20 mouse cellular contexts compared by ENCODE assay signal in the genomic region with DNA sequence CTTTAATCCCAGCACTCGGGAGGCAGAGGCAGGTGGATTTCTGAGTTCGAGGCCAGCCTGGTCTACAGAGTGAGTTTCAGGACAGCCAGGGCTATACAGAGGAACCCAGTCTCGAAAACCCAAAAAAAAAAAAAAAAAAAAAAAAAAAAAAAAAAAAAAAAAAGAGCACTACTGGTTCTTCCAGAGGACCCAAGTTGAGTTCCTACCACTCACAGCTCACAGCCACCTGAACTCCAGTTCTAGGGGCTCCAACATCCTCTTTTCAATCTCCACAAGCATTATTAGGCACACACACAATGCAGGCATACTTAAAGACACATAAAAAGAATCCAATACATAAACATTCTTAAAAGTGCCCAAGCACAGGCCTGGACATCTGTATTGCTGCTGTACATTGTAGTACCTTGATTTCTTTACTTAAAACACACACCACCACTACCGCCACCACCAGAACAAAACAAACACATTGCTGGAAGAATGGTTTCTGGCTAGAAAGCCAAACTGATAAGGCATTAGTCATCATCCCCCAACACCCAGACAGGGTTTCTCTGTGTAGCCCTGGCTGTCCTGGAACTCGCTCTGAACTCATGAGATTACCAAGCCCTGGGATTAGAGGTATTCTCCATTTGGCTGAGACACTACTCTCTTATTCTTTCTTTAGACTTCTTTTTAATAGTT. TPM values are rescaled to one million over a fixed set of nuclear protein-coding genes. Genes with fewer than 3 reads are reported as not detected.
DNase-seq lines count a peak whose midpoint lies in the region; ATAC-seq and TF ChIP-seq lines count a peak whose summit lies in the region.
"Had no signal": no experiment of that assay in that cellular context is flagged by ENCODE, and none has a peak within 500 bp of the region (broad histone marks: within the 10 kb centered on the region; RNA-seq: fewer than 3 reads in every experiment).

No protein-coding gene starts in this region.

- H3K4me2 ChIP-seq in hindbrain, embryonic 13.5 days, result 0 out of 2 replicates have a peak overlapping the region, but pooled peaks have one; percentile 16

- ATAC-seq in hindbrain, embryonic 13.5 days (ENCODE audit: low FRiP score), result no peak
- ATAC-seq in megakaryocyte-erythroid progenitor cell, adult 5-6 weeks (replicated peaks; ENCODE audit: low FRiP score, low TSS enrichment, poor library complexity, severe bottlenecking), result peak; percentile 42; the same call in 1 of the 2 replicates
- ATAC-seq: CD4-positive, CD25-positive, alpha-beta regulatory T cell, adult 4 months; forebrain, embryonic 15.5 days; lung, postnatal 0 days had no signal

- no peaks in the 10 kb centered on the region for H3K9me3 ChIP-seq in hindbrain, embryonic 13.5 days
- H3K9me3 ChIP-seq in hindbrain, embryonic 10.5 days, result no peaks in the 10 kb centered on the region
- no peaks in the 10 kb centered on the region for H3K9me3 ChIP-seq in MEL (replicated peaks; ENCODE audit: insufficient read depth, low read length)
- H3K9me3 ChIP-seq: forebrain, embryonic 15.5 days; kidney, embryonic 15.5 days had no signal

- WGBS in hindbrain, embryonic 13.5 days, result 86% methylated on average over 5 of the region's 5 CpGs
- 89% methylated on average over 5 of the region's 5 CpGs for WGBS in hindbrain, embryonic 10.5 days

- TF ChIP-seq RAD21 in MEL (IDR thresholded peaks at IDR 0.05; ENCODE audit: low read depth, low read length), result no peak

- TF ChIP-seq EP300 in MEL (IDR thresholded peaks at IDR 0.05; ENCODE audit: low read depth in 1 of 2, low read length in 2 of 2), result peak; percentile 12 to 70; a peak in 2 of 4 replicates

- no peak for TF ChIP-seq POLR2A in MEL (IDR thresholded peaks at IDR 0.05; ENCODE audit: control insufficient read depth in 1 of 2, insufficient read depth in 1 of 2, low read depth in 1 of 2, low read length in 2 of 2, poor library complexity in 1 of 2)

- no peak overlapping the region for H3K9ac ChIP-seq in hindbrain, embryonic 13.5 days
- no peak overlapping the region for H3K9ac ChIP-seq in MEL (ENCODE audit: control insufficient read depth, low read depth, low read length, poor library complexity, severe bottlenecking)
- H3K9ac ChIP-seq: forebrain, embryonic 15.5 days had no signal

- H3K4me3 ChIP-seq in hindbrain, embryonic 13.5 days, result no peak overlapping the region
- no peak overlapping the region for H3K4me3 ChIP-seq in hindbrain, embryonic 10.5 days
- H3K4me3 ChIP-seq in MEL (ENCODE audit: control insufficient read depth in 1 of 2, insufficient read depth in 1 of 2, low read depth in 2 of 2, low read length in 2 of 2), result no peak overlapping the region
- H3K4me3 ChIP-seq: forebrain, embryonic 15.5 days; gastrocnemius, adult 2 months; kidney, embryonic 15.5 days; myocyte had no signal

- intact Hi-C loops in left cerebral cortex, postnatal 4 days (cut with DNase I), result no loop called here

- H3K4me1 ChIP-seq in hindbrain, embryonic 13.5 days (replicated peaks), result peaks cover 86% of the 10 kb centered on the region
- peaks cover 53% of the 10 kb centered on the region for H3K4me1 ChIP-seq in hindbrain, embryonic 10.5 days (replicated peaks)
- peaks cover 9 to 31% of the 10 kb centered on the region in 2 experiments for H3K4me1 ChIP-seq in MEL (ENCODE audit: control insufficient read depth in 1 of 2, insufficient read depth in 2 of 2, low read length in 2 of 2)

- H3K79me2 ChIP-seq in MEL (ENCODE audit: control insufficient read depth, insufficient read depth, low read length, poor library complexity), result peaks cover 80% of the 10 kb centered on the region

- H3K36me3 ChIP-seq in hindbrain, embryonic 13.5 days, result peaks cover 15% of the 10 kb centered on the region
- peaks cover 92% of the 10 kb centered on the region for H3K36me3 ChIP-seq in hindbrain, embryonic 10.5 days
- H3K36me3 ChIP-seq in MEL (ENCODE audit: control insufficient read depth in 1 of 2, insufficient read depth in 2 of 2, low read length in 2 of 2), result peaks cover 46 to 66% of the 10 kb centered on the region in 2 experiments

- DNase-seq in hindbrain, embryonic 10.5 days (ENCODE audit: low spot score), result no peak
- peak; percentile 85 for DNase-seq in 416B (ENCODE audit: low read depth)
- peak; percentile 84 for DNase-seq in MEL (ENCODE audit: low read depth, low spot score)
- DNase-seq in layer of hippocampus, postnatal 36 days, result no peak
- no peak for DNase-seq in left cerebral cortex, postnatal 4 days
- DNase-seq: adrenal gland, adult 8-10 months; cerebellum, adult 9-11 months; embryo, embryonic 11 days; gastrocnemius, adult 2 months; liver; right cerebral cortex, adult 18-20 months; spleen, adult 18-20 months; thymus, postnatal 4 days had no signal

- no peak overlapping the region for H3K27ac ChIP-seq in hindbrain, embryonic 13.5 days
- H3K27ac ChIP-seq in hindbrain, embryonic 10.5 days, result no peak overlapping the region
- peak overlapping the region; percentile 40 for H3K27ac ChIP-seq in MEL (ENCODE audit: control insufficient read depth, low read depth, low read length)
- H3K27ac ChIP-seq: forebrain, embryonic 15.5 days; gastrocnemius, adult 2 months had no signal

- no peak for TF ChIP-seq CTCF in MEL (IDR thresholded peaks at IDR 0.05 in 2 of 3, conservative IDR thresholded peaks at IDR 0.05 in 1 of 3; ENCODE audit: control insufficient read depth in 1 of 3, insufficient read depth in 1 of 3, low read depth in 2 of 3, low read length in 3 of 3, poor library complexity in 1 of 3, severe bottlenecking in 1 of 3)

- no peaks in the 10 kb centered on the region for H3K27me3 ChIP-seq in hindbrain, embryonic 13.5 days
- H3K27me3 ChIP-seq in hindbrain, embryonic 10.5 days (ENCODE audit: insufficient read depth, poor library complexity, severe bottlenecking), result no peaks in the 10 kb centered on the region
- no peaks in the 10 kb centered on the region for H3K27me3 ChIP-seq in MEL (ENCODE audit: control insufficient read depth in 1 of 2, insufficient read depth in 2 of 2, low read length in 2 of 2)
- H3K27me3 ChIP-seq: forebrain, embryonic 15.5 days; kidney, embryonic 15.5 days had no signal

TF ChIP-seq in MEL, 35 proteins besides CTCF, POLR2A, EP300 and RAD21 (continues in another document):
- TF ChIP-seq USF1 (IDR thresholded peaks at IDR 0.05; ENCODE audit: low read depth, low read length) (no peak), TBP (IDR thresholded peaks at IDR 0.05; ENCODE audit: low read depth, low read length) (0 out of 2 replicates have a peak, but pooled peaks have one; percentile 28), SIN3A (IDR thresholded peaks at IDR 0.05; ENCODE audit: low read length) (peak; percentile 51), TCF12 (IDR thresholded peaks at IDR 0.05; ENCODE audit: low read depth, low read length) (0 out of 2 replicates have a peak, but pooled peaks have one; percentile 17), ZNF384 (IDR thresholded peaks at IDR 0.05; ENCODE audit: low read depth, low read length) (peak; percentile 78), ETS1 (IDR thresholded peaks at IDR 0.05; ENCODE audit: low read depth, low read length) (peak; percentile 51; the same call in 1 of the 2 replicates)

RNA-seq across cellular contexts. Expression of a gene that starts 6.8 kb away (rescaled TPM):
- polyA plus RNA-seq in hindbrain, embryonic 13.5 days (2015; fragmentation: Nextera tagmentation; extraction: Ambion mirVana), result 3.1 and 3.5 TPM in 2 replicates
- 2.3 and 2.7 TPM in 2 replicates for polyA plus RNA-seq in hindbrain, embryonic 10.5 days (2016; fragmentation: Nextera tagmentation; extraction: Ambion mirVana)
- total RNA-seq in MEL (2012; rRNA removed), result 2.3 and 2.8 TPM in 2 replicates
- polyA plus RNA-seq in MEL (2012; ENCODE audit: insufficient read depth in 1 of 2, insufficient read length in 2 of 2, low read depth in 1 of 2, low replicate concordance in 2 of 2, missing spikeins in 1 of 2), result 10 to 100 TPM; 11.9 to 29.4 TPM
- total RNA-seq in megakaryocyte-erythroid progenitor cell, adult 5-6 weeks (2014; fragmentation: Nextera tagmentation), result 48.1 and 55.1 TPM in 2 replicates
- 1.1 TPM in 1 of 2 replicates, not detected in the other for total RNA-seq in megakaryocyte-erythroid progenitor cell, adult 5-6 weeks (2017)
- 10 to 100 TPM; 84.3 to 90.6 TPM for total RNA-seq in layer of hippocampus, postnatal 36 days (2021)
- total RNA-seq in left cerebral cortex, postnatal 4 days (2021), result 100 to 1,000 TPM; 146 to 147 TPM

RNA-seq across cellular contexts. Expression of a gene that starts 30.0 kb away (rescaled TPM):
- 23.1 and 25.4 TPM in 2 replicates for polyA plus RNA-seq in hindbrain, embryonic 13.5 days (2015; fragmentation: Nextera tagmentation; extraction: Ambion mirVana)
- 15.6 and 16.7 TPM in 2 replicates for polyA plus RNA-seq in hindbrain, embryonic 10.5 days (2016; fragmentation: Nextera tagmentation; extraction: Ambion mirVana)
- 24.4 and 29.4 TPM in 2 replicates for total RNA-seq in MEL (2012; rRNA removed)
- polyA plus RNA-seq in MEL (2012; ENCODE audit: insufficient read depth in 1 of 2, insufficient read length in 2 of 2, low read depth in 1 of 2, low replicate concordance in 2 of 2, missing spikeins in 1 of 2), result 10 to 100 TPM in 1 of 2 experiments, not detected in 1; 24.4 TPM
- total RNA-seq in megakaryocyte-erythroid progenitor cell, adult 5-6 weeks (2014; fragmentation: Nextera tagmentation), result 38.5 and 43.2 TPM in 2 replicates
- total RNA-seq in megakaryocyte-erythroid progenitor cell, adult 5-6 weeks (2017), result 35.4 and 55.3 TPM in 2 replicates
- 10 to 100 TPM; 30.1 to 34.0 TPM for total RNA-seq in layer of hippocampus, postnatal 36 days (2021)
- 10 to 100 TPM; 28.5 to 33.7 TPM for total RNA-seq in left cerebral cortex, postnatal 4 days (2021)

RNA-seq across cellular contexts. Expression of a gene that starts 30.2 kb away (rescaled TPM):
- polyA plus RNA-seq in hindbrain, embryonic 13.5 days (2015; fragmentation: Nextera tagmentation; extraction: Ambion mirVana), result 70.4 and 71.3 TPM in 2 replicates
- 72.3 and 78.8 TPM in 2 replicates for polyA plus RNA-seq in hindbrain, embryonic 10.5 days (2016; fragmentation: Nextera tagmentation; extraction: Ambion mirVana)
- 35.4 and 49.0 TPM in 2 replicates for total RNA-seq in MEL (2012; rRNA removed)
- polyA plus RNA-seq in MEL (2012; ENCODE audit: insufficient read depth in 1 of 2, insufficient read length in 2 of 2, low read depth in 1 of 2, low replicate concordance in 2 of 2, missing spikeins in 1 of 2), result 100 to 1,000 TPM in 1 of 2 experiments, 10 to 100 TPM in 1; 63.5 to 564 TPM
- total RNA-seq in megakaryocyte-erythroid progenitor cell, adult 5-6 weeks (2014; fragmentation: Nextera tagmentation), result 69.5 and 95.9 TPM in 2 replicates
- total RNA-seq in megakaryocyte-erythroid progenitor cell, adult 5-6 weeks (2017), result 30.5 and 40.1 TPM in 2 replicates
- 10 to 100 TPM; 79.7 to 84.2 TPM for total RNA-seq in layer of hippocampus, postnatal 36 days (2021)
- 10 to 100 TPM; 29.7 to 41.5 TPM for total RNA-seq in left cerebral cortex, postnatal 4 days (2021)

RNA-seq across cellular contexts. Expression of a gene that starts 30.3 kb away (rescaled TPM):
- 7.0 and 7.7 TPM in 2 replicates for polyA plus RNA-seq in hindbrain, embryonic 13.5 days (2015; fragmentation: Nextera tagmentation; extraction: Ambion mirVana)
- 7.0 and 7.6 TPM in 2 replicates for polyA plus RNA-seq in hindbrain, embryonic 10.5 days (2016; fragmentation: Nextera tagmentation; extraction: Ambion mirVana)
- 4.2 and 5.1 TPM in 2 replicates for total RNA-seq in MEL (2012; rRNA removed)
- polyA plus RNA-seq in MEL (2012; ENCODE audit: insufficient read depth in 1 of 2, insufficient read length in 2 of 2, low read depth in 1 of 2, low replicate concordance in 2 of 2, missing spikeins in 1 of 2), result 1 to 10 TPM in 1 of 2 experiments, not detected in 1; 2.9 TPM
- total RNA-seq in megakaryocyte-erythroid progenitor cell, adult 5-6 weeks (2014; fragmentation: Nextera tagmentation), result 4.2 and 5.6 TPM in 2 replicates
- total RNA-seq in megakaryocyte-erythroid progenitor cell, adult 5-6 weeks (2017), result 1.9 and 3.8 TPM in 2 replicates
- 10 to 100 TPM; 16.3 to 17.8 TPM for total RNA-seq in layer of hippocampus, postnatal 36 days (2021)
- total RNA-seq in left cerebral cortex, postnatal 4 days (2021), result 10 to 100 TPM; 15.5 to 17.7 TPM

Comparison
In these comparisons a context has a peak if more than half of its experiments do, and no peak if none do; other contexts are left out.
1. DNase-seq: peak in 416B (single experiment) and MEL (single experiment); none in hindbrain, embryonic 10.5 days (single experiment), layer of hippocampus, postnatal 36 days (0 of 2) and left cerebral cortex, postnatal 4 days (single experiment).